Mouse (Mus musculus) forebrain, embryonic 14.5 days (tissue): ENCODE results near the gene March8. TPM values are rescaled to one million over a fixed set of nuclear protein-coding genes. Genes with fewer than 3 reads are reported as not detected.

ENCODE experiments used
- ATAC-seq: fragments of 200-750 bp; cut with Nextera tagmentation; 2 replicates; pipeline ENCODE4 v1.8.0; 2017; ENCODE audit warnings: mild to moderate bottlenecking, moderate library complexity
- DNase-seq: peaks from one replicate; pipeline ENCODE4 v3.0.0-alpha.2; 2015; ENCODE audit warnings: low spot score
- H3K27ac ChIP-seq: fragments of 300-500 bp; sonication (generic); 2 replicates; pipeline ENCODE4 v1.5.1; 2014; ENCODE audit warnings: low read depth, mild to moderate bottlenecking, control low read depth, low read length, moderate library complexity
- H3K27me3 ChIP-seq: fragments of 300-500 bp; sonication (generic); replicated peaks from 2 replicates; pipeline ENCODE4 v1.6.1; 2014; ENCODE audit warnings: low read length, control low read depth, mixed read lengths; ENCODE audit not compliant: control insufficient read depth, insufficient read depth
- H3K36me3 ChIP-seq: fragments of 300-500 bp; sonication (generic); 2 replicates; pipeline ENCODE4 v1.6.1; 2014; ENCODE audit warnings: low read length, control low read depth; ENCODE audit not compliant: control insufficient read depth, insufficient read depth
- H3K4me1 ChIP-seq: fragments of 300-500 bp; sonication (generic); 2 replicates; pipeline ENCODE4 v1.6.1; 2014; ENCODE audit warnings: antibody characterized with exemption, low read length, control low read depth; ENCODE audit not compliant: control insufficient read depth, insufficient read depth
- H3K4me2 ChIP-seq: fragments of 300-500 bp; sonication (generic); 2 replicates; pipeline ENCODE4 v1.6.1; 2014; ENCODE audit warnings: mild to moderate bottlenecking, control low read depth, low read length
- H3K4me3 ChIP-seq: fragments of 300-500 bp; sonication (generic); 2 replicates; pipeline ENCODE4 v1.5.1; 2014; ENCODE audit warnings: low read depth, low read length, control low read depth
- H3K9ac ChIP-seq: fragments of 300-500 bp; sonication (generic); 2 replicates; pipeline ENCODE4 v1.6.1; 2014; ENCODE audit warnings: mild to moderate bottlenecking, low read length, control low read depth, moderate library complexity
- H3K9me3 ChIP-seq: fragments of 300-500 bp; sonication (generic); replicated peaks from 2 replicates; pipeline ENCODE4 v1.6.1; 2016; ENCODE audit warnings: low read length, control low read depth, mixed read lengths; ENCODE audit not compliant: control insufficient read depth
- WGBS: fragments of 180-500 bp; shearing (Covaris S2); extraction: QIAGEN DNeasy Blood & Tissue Kit; methylation state at CpG from one replicate; pipeline ENCODE4 v1.1.7; 2014; 5-methylcytosine and 5-hydroxymethylcytosine counted together
- polyA plus RNA-seq: library from polyadenylated mRNA; unstranded; fragments of >200 nt; fragmentation: Nextera tagmentation; extraction: Ambion mirVana; gene quantifications from 2 replicates; pipeline ENCODE4 v1.2.1, GENCODE M21; 2014

Gene March8
- polyA plus RNA-seq = 47.0 and 49.0 TPM in 2 replicates

DNA sequence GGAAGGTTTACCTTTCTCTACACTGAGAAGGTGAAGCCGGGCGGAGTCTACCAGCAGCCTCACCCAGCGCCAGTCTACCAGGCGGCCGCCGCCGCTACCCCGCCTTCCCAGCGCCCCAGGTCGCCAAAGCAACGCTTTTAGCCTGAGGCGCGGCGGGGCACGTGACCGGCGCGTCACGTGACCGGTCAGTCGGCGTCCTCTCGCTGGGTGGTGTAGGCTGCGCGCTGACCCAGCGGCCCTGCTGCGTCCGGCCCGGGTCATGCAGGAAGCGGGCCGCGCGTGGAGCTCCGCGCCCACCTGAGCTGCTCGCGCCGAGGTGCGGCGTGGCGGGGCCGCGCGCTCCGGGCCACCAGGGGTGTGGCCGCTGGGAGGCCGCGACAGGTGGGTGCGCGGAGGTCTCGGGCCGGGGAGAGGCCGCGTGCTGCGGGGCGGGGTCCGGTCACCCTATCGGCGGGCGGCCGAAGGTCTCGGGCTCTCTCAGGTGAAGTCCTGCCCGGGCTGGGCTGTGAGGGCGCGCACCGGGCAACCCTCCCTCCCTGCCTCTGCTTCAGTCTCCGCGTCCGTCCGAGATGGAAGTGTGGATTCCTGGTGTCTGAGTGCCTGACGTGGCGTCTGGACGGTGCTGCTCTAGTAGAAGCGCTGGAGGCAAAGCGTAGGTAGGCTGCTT is at the start of gene March8:
Gene March8, plus strand, starts transcription at position 190 of the 667 bp plus-strand sequence.
- DNase-seq = peak; percentile 93
- H3K4me1 ChIP-seq = peaks cover 9% of the 10 kb centered on the region
- H3K27me3 ChIP-seq = 0 out of 2 replicates have a peak, but pooled peaks cover 3% of the 10 kb centered on the region
- WGBS = under 1% methylated on average over 75 of the region's 75 CpGs
- no peaks in the 10 kb centered on the region for H3K36me3 ChIP-seq
- H3K4me2 ChIP-seq = peak within 1 kb of the TSS; percentile 63
- no peaks in the 10 kb centered on the region for H3K9me3 ChIP-seq
- ATAC-seq = peak; percentile 93
- H3K4me3 ChIP-seq = peak within 1 kb of the TSS; percentile 96
- peak within 1 kb of the TSS; percentile 81 for H3K9ac ChIP-seq
- peak within 1 kb of the TSS; percentile 52; the same call in 1 of the 2 replicates for H3K27ac ChIP-seq

DNA sequence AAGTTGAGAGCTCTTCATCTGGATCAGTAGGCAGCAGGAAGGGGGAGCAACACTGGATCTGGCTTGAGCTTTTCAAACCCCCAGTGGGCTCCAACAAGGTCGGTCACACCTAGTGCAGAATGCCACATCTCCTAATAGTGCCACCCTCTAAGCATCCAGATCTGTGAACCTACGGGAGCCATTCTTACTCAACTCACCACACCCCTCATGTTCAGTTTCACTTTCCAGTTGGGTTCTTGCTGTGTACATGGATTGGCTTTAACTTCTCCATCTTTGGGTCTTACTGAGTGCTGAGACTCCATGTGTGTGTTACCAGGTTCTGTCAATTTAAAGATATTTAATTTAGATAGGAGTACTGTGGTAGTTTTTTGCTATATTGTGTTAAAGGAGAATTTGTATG is 26.4 kb upstream of the March8 start:
- no peak for ATAC-seq
- no peak overlapping the region for H3K4me2 ChIP-seq
- WGBS = 95% methylated on average over 2 of the region's 2 CpGs
- H3K27ac ChIP-seq = no peak overlapping the region
- DNase-seq = no peak
- H3K36me3 ChIP-seq = no peaks in the 10 kb centered on the region
- no peaks in the 10 kb centered on the region for H3K27me3 ChIP-seq
- H3K9ac ChIP-seq = no peak overlapping the region
- no peak overlapping the region for H3K4me3 ChIP-seq
- no peaks in the 10 kb centered on the region for H3K9me3 ChIP-seq
- no peaks in the 10 kb centered on the region for H3K4me1 ChIP-seq

DNA sequence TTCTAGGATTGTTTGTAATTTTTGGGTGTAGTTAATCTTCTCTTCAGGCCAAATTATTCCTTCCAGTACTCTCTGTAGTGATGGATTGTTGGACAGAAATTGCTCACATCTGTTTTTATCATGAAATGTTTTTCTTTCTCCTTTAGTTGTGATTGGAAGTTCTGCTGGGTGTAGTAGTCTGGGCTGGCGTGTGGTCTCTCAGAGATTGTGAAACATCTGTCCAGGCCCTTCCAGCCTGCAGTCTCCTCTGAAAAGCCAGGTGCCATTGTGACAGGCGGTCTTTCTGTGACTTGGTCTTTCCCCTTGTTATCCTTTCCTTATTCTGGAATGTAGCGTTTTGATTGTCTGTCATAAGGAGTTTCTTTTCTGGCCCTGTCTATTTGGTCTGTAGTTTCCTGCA is 18.6 kb upstream of the March8 start:
- no peak overlapping the region for H3K9ac ChIP-seq
- WGBS = 89% methylated on average over 3 of the region's 3 CpGs
- H3K27ac ChIP-seq = no peak overlapping the region
- no peak for ATAC-seq
- no peaks in the 10 kb centered on the region for H3K27me3 ChIP-seq
- H3K36me3 ChIP-seq = no peaks in the 10 kb centered on the region
- H3K4me1 ChIP-seq = no peaks in the 10 kb centered on the region
- H3K9me3 ChIP-seq = no peaks in the 10 kb centered on the region
- H3K4me3 ChIP-seq = no peak overlapping the region
- no peak overlapping the region for H3K4me2 ChIP-seq
- DNase-seq = no peak

DNA sequence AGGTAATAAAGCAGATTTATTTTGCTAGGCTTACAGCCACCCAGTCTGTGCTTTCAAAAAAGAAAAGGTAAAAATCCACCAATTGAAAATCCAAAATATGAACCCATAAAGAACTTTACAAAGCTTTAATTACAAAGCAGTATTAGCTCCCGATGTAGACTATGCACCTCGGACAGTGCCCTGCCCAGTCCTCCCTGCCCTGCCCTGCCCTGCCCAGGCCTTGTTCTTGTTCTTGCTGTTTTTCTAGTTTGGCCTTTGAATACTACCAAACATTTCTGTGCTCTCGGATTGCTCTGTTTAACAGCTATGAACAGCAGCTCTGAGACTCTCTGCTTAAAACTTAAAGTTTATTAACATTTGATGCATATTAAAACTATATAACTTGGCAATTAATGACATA is 11.2 kb upstream of the March8 start:
- Histone ChIP-seq H3K4me2 (no peak overlapping the region), H3K36me3 (no peaks in the 10 kb centered on the region), H3K27ac (no peak overlapping the region), H3K4me1 (no peaks in the 10 kb centered on the region), H3K9me3 (no peaks in the 10 kb centered on the region), H3K9ac (no peak overlapping the region), H3K4me3 (no peak overlapping the region), H3K27me3 (no peaks in the 10 kb centered on the region)
- 91% methylated on average over 3 of the region's 3 CpGs for WGBS
- DNase-seq (no peak), ATAC-seq (no peak)

DNA sequence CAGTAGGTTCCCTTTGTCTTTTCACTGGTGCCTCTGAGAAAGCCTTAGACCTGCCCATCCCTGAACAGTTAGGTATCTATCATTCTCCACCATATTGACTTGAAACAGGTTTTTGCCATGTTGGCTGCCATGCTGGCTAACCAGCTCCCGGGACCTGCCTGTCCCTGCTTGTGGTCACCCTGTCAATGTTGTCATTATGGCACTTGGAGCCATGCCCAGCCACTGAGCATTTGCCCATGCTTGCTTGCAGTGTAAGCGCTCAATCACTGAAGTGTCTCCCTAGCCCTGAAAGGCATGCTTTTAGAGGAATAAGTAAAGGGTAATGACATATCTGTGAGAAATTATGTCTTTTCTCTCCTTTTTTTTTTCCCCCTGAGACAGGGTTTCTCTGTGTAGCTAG is 6.4 kb upstream of the March8 start:
- no peaks in the 10 kb centered on the region for H3K4me1 ChIP-seq
- no peaks in the 10 kb centered on the region for H3K9me3 ChIP-seq
- no peak overlapping the region for H3K4me3 ChIP-seq
- ATAC-seq = no peak
- no peak overlapping the region for H3K27ac ChIP-seq
- H3K4me2 ChIP-seq = no peak overlapping the region
- no peaks in the 10 kb centered on the region for H3K36me3 ChIP-seq
- H3K9ac ChIP-seq = no peak overlapping the region
- no peak for DNase-seq
- WGBS = 72% methylated on average over 2 of the region's 2 CpGs
- 0 out of 2 replicates have a peak, but pooled peaks cover 3% of the 10 kb centered on the region for H3K27me3 ChIP-seq

DNA sequence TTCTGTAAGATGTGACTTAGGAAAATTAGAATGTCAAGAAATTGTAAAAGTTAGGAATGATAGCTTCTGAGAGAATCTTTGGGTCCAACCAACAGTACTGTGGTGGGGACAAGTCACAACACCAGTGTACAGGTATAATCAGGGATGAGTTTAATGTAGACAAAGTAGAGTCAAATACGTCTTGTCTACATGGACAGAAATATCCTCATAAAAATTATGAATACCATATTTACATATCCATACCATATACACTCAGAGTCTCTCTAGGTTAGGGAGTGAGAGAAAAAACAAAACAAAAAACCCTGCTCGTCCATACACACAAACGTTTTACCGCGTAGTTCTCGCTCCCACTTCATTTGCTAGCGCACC is 374 bp upstream of the March8 start:
- Histone ChIP-seq H3K4me1 (peaks cover 9% of the 10 kb centered on the region), H3K4me2 (peak overlapping the region; percentile 63), H3K4me3 (peak overlapping the region; percentile 96), H3K36me3 (no peaks in the 10 kb centered on the region), H3K27me3 (0 out of 2 replicates have a peak, but pooled peaks cover 3% of the 10 kb centered on the region), H3K9me3 (no peaks in the 10 kb centered on the region), H3K9ac (peak overlapping the region; percentile 81), H3K27ac (peak overlapping the region; percentile 52; the same call in 1 of the 2 replicates)
- WGBS = 3% methylated on average over 7 of the region's 7 CpGs
- ATAC-seq = no peak; the same call in 1 of the 2 replicates
- no peak for DNase-seq

DNA sequence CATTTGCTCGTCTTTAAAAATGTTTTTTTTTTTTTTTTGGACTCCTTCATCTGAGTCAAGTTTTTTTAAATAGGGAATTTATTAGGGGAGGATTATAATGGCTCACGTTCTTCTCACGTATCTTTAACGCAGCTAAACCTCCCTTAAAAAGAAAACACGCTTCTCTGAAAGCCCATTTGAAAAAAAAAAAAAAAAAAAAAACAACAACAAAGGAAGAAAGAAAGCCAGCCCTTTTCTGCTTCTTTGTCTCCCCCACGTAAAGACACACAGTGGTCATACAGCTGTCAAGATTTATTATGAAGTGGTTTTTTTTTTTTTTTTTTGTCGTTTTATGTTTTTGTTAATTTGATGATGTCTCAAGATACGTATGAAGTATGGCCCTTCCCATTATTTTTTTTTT is 696 bp downstream of the March8 start:
- 9% methylated on average over 8 of the region's 8 CpGs for WGBS
- peaks cover 9% of the 10 kb centered on the region for H3K4me1 ChIP-seq
- peak overlapping the region; percentile 96 for H3K4me3 ChIP-seq
- H3K9ac ChIP-seq = peak overlapping the region; percentile 81
- ATAC-seq = no peak
- no peaks in the 10 kb centered on the region for H3K9me3 ChIP-seq
- no peaks in the 10 kb centered on the region for H3K36me3 ChIP-seq
- no peak overlapping the region for H3K27ac ChIP-seq
- peak overlapping the region; percentile 63 for H3K4me2 ChIP-seq
- H3K27me3 ChIP-seq = 0 out of 2 replicates have a peak, but pooled peaks cover 3% of the 10 kb centered on the region
- peak; percentile 30 for DNase-seq

DNA sequence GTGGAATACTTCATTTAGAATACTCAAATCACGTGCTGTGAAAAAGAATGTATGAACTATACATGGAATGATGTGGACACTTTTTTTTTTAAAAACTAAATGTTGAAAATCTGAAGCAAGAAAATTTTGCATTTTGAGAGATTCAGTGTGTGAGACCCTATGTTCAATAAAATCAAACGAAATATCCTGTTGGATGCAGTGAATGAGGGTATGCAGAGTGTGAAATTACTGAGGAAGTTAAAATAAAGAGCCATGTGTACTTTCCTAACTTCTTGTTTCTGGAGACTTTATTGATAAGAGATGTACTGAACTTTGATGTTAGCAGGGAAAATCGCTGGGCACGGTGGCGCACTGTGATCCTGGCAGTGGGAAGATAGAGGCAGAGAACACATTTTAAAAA is 1.3 kb downstream of the March8 start:
- DNase-seq = no peak
- H3K9ac ChIP-seq = no peak overlapping the region

DNA sequence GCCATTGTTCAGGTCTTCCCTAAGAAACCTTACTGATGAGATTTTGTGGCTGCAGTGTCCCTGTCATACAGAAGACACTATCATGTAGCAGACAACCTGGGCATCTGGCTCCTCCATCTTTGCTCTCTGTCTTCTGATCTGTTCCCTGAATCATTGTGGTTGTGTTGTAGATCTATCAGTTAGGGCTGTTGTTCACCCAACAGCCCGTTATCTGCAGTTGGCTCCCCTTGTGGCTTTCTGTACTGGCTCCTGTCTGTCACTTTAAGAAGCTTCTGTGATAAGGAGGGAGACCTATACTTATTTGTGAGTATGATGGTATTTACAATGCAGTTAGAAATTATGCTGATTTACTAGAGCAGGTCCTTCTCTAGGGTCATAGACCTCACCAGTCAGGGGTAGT is 2.7 kb downstream of the March8 start:
- Histone ChIP-seq H3K27ac (no peak overlapping the region), H3K9ac (no peak overlapping the region), H3K36me3 (no peaks in the 10 kb centered on the region), H3K4me1 (peaks cover 9% of the 10 kb centered on the region), H3K27me3 (0 out of 2 replicates have a peak, but pooled peaks cover 3% of the 10 kb centered on the region), H3K4me2 (no peak overlapping the region), H3K9me3 (no peaks in the 10 kb centered on the region), H3K4me3 (no peak overlapping the region)
- DNase-seq = no peak
- WGBS = 90% methylated on average over 1 of the region's 1 CpGs
- no peak for ATAC-seq

More for the DNA sequence above, 1.3 kb downstream of the March8 start:
- peak overlapping the region; percentile 63 for H3K4me2 ChIP-seq
- H3K27me3 ChIP-seq = 0 out of 2 replicates have a peak, but pooled peaks cover 3% of the 10 kb centered on the region
- no peaks in the 10 kb centered on the region for H3K9me3 ChIP-seq
- peaks cover 9% of the 10 kb centered on the region for H3K4me1 ChIP-seq
- H3K36me3 ChIP-seq = no peaks in the 10 kb centered on the region
- 83% methylated on average over 5 of the region's 5 CpGs for WGBS
- ATAC-seq = no peak
- no peak overlapping the region for H3K27ac ChIP-seq
- H3K4me3 ChIP-seq = peak overlapping the region; percentile 96
